Mouse (Mus musculus) liver, postnatal 0 days (tissue): ENCODE results near the gene Fam169b. TPM values are rescaled to one million over a fixed set of nuclear protein-coding genes. Genes with fewer than 3 reads are reported as not detected.
A peak's percentile ranks its signal among the peaks of the same experiment; 100 is the strongest.
"Not testable (repeated sequence)": the region's sequence is repeated elsewhere in the genome, so short reads cannot be mapped to it uniquely, and the experiment has no call there.

Experiments
- ATAC-seq: fragments of 200-750 bp; cut with Nextera tagmentation; 2 replicates; pipeline ENCODE4 v1.8.0; 2017; ENCODE audit warnings: mild to moderate bottlenecking, moderate library complexity
- DNase-seq: peaks from one replicate; pipeline ENCODE4 v3.0.0-alpha.2; 2016
- H3K27ac ChIP-seq: fragments of 300-500 bp; sonication (generic); 2 replicates; pipeline ENCODE4 v1.5.1; 2014; ENCODE audit warnings: antibody characterized with exemption, moderate library complexity, mild to moderate bottlenecking, low read depth
- H3K27me3 ChIP-seq: fragments of 300-500 bp; sonication (generic); 2 replicates; pipeline ENCODE4 v1.6.1; 2014; ENCODE audit warnings: low read length, control low read depth, mixed read lengths; ENCODE audit not compliant: insufficient read depth
- H3K36me3 ChIP-seq: fragments of 300-500 bp; sonication (generic); replicated peaks from 2 replicates; pipeline ENCODE4 v1.6.1; 2014; ENCODE audit warnings: mild to moderate bottlenecking, control low read depth, low read length, moderate library complexity, mixed read lengths; ENCODE audit not compliant: insufficient read depth
- H3K4me1 ChIP-seq: fragments of 300-500 bp; sonication (generic); 2 replicates; pipeline ENCODE4 v1.6.1; 2014; ENCODE audit warnings: antibody characterized with exemption, mild to moderate bottlenecking, control low read depth; ENCODE audit not compliant: insufficient read depth
- H3K4me2 ChIP-seq: fragments of 300-500 bp; sonication (generic); 2 replicates; pipeline ENCODE4 v1.6.1; 2014; ENCODE audit warnings: low read depth, mild to moderate bottlenecking, low read length, moderate library complexity, mixed read lengths
- H3K4me3 ChIP-seq: fragments of 300-500 bp; sonication (generic); 2 replicates; pipeline ENCODE4 v1.5.1; 2014; ENCODE audit warnings: low read depth, low read length
- H3K9ac ChIP-seq: fragments of 300-500 bp; sonication (generic); replicated peaks from 2 replicates; pipeline ENCODE4 v1.6.1; 2014; ENCODE audit warnings: mild to moderate bottlenecking, moderate library complexity
- H3K9me3 ChIP-seq: fragments of 300-500 bp; sonication (generic); 2 replicates; pipeline ENCODE4 v1.6.1; 2016; ENCODE audit warnings: mild to moderate bottlenecking, control low read depth, low read length, mixed read lengths
- CTCF ChIP-seq: sonication (generic); IDR thresholded peaks from 2 replicates; pipeline ENCODE4 v1.5.1; 2016; ENCODE audit warnings: antibody characterized with exemption, low read depth
- EP300 ChIP-seq: IDR thresholded peaks from 2 replicates; pipeline ENCODE4 v1.6.1; 2016; ENCODE audit warnings: antibody characterized with exemption, low read depth, mild to moderate bottlenecking
- WGBS: fragments of 180-500 bp; shearing (Covaris S2); extraction: QIAGEN DNeasy Blood & Tissue Kit; methylation state at CpG from one replicate; pipeline ENCODE4 v1.1.7; 2014; ENCODE audit not compliant: insufficient replicate concordance; 5-methylcytosine and 5-hydroxymethylcytosine counted together
- polyA plus RNA-seq: library from polyadenylated mRNA; unstranded; fragments of >200 nt; fragmentation: Nextera tagmentation; extraction: Ambion mirVana; gene quantifications from 2 replicates; pipeline ENCODE4 v1.2.1, GENCODE M21; 2015

Fam169b gene
- polyA plus RNA-seq, 1 experiment from 2014 or later: 4.5 TPM

DNA sequence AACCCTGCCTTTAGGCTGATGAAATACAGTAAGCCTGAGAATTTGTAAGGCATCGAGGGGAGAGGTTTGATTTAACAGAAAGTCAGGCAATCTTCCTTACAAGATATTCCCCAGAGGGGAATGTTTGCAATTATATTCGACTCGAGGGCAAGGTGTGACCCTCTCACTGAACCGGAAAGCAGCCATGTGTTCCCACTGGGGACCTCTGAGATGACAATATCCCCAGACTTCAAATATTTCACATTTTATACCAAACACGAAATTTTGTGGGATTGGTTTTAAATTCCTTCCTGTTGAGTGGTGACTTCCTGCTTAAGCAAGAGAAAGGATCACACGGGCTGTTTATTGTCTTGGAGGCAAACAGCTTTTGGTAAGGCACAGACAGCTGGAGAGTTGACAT is 6.9 kb upstream of the Fam169b start:
- peaks cover 8% of the 10 kb centered on the region; the same call in 1 of the 2 replicates for H3K4me1 ChIP-seq
- H3K36me3 ChIP-seq: no peaks in the 10 kb centered on the region
- WGBS: 31% methylated on average over 6 of the region's 6 CpGs
- DNase-seq (no peak), ATAC-seq (no peak)
- no peak overlapping the region for H3K9ac ChIP-seq
- H3K9me3 ChIP-seq: no peaks in the 10 kb centered on the region
- no peak for TF ChIP-seq EP300
- TF ChIP-seq CTCF: no peak
- H3K4me2 ChIP-seq: no peak overlapping the region
- no peak overlapping the region for H3K4me3 ChIP-seq
- no peak overlapping the region for H3K27ac ChIP-seq
- 0 out of 2 replicates have a peak, but pooled peaks cover 5% of the 10 kb centered on the region for H3K27me3 ChIP-seq

DNA sequence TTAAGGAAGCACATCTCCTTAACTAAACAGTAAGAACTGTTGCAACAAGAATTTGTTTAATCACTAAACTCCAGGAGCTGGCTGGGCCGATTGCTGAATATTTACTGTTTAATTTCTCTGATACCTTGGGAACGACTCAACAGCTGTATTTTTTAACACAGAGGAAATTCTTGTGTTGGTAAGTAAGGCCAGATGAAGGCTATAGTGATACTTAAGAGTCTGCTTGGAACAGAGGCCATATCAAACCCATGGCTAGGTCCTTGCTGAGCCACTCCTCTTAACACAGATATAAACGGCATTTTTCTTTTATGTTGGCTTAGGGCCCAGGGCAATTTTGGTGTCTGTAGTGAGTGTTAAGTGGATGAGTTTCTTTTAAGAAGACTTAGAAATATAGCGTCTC is 3.1 kb upstream of the Fam169b start:
- no peak overlapping the region for H3K4me3 ChIP-seq
- H3K9ac ChIP-seq: no peak overlapping the region
- DNase-seq (no peak), ATAC-seq (no peak)
- H3K36me3 ChIP-seq: no peaks in the 10 kb centered on the region
- H3K27ac ChIP-seq: no peak overlapping the region
- H3K4me1 ChIP-seq: peaks cover 5% of the 10 kb centered on the region; the same call in 1 of the 2 replicates
- 56% methylated on average over 4 of the region's 4 CpGs for WGBS
- no peaks in the 10 kb centered on the region for H3K9me3 ChIP-seq
- TF ChIP-seq CTCF (no peak), EP300 (no peak)
- no peak overlapping the region for H3K4me2 ChIP-seq
- H3K27me3 ChIP-seq: 0 out of 2 replicates have a peak, but pooled peaks cover 3% of the 10 kb centered on the region

DNA sequence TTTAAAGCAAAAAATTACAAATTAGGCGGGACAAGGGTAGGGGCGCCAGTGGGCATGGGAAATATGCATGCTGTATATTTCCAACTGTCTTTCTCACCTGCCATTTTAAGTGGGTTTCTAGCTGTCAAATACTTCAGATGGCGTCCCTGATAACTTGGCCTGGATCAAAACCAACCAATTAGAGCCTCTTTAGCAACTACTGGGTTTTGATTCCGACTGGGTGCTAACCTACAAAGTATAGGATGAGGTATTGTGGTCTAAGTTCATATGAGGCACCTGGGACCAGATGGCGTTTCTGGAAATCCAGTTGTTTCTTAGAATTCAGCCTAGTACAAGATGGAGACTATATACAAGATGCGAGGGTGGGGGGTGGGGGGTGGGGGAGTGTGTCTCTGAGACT is 1.8 kb upstream of the Fam169b start:
- no peaks in the 10 kb centered on the region for H3K9me3 ChIP-seq
- no peak for ATAC-seq
- H3K4me3 ChIP-seq: no peak overlapping the region
- 82% methylated on average over 6 of the region's 6 CpGs for WGBS
- H3K36me3 ChIP-seq: no peaks in the 10 kb centered on the region
- peaks cover 10% of the 10 kb centered on the region for H3K4me1 ChIP-seq
- H3K9ac ChIP-seq: no peak overlapping the region
- no peaks in the 10 kb centered on the region for H3K27me3 ChIP-seq
- DNase-seq: no peak
- no peak for TF ChIP-seq EP300
- TF ChIP-seq CTCF: no peak
- H3K4me2 ChIP-seq: no peak overlapping the region
- H3K27ac ChIP-seq: peak overlapping the region; percentile 80; the same call in 1 of the 2 replicates

DNA sequence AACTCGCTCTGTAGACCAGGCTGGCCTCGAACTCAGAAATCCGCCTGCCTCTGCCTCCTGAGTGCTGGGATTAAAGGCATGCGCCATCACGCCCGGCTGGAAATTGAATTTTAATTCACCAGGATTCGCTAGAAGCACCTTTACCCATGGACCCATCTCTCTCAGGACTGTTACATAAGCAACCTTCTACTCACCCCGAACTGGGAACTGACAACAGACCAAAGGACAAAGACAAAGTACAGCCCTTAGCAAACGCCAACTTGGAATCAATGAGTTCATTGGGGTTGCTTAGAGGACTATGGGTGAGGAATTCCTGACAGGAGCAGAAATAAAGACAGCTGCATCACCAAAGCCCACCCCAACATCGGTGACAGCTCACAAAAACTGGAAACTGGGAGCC is 1.0 kb upstream of the Fam169b start:
- peak; percentile 84 for ATAC-seq
- Histone ChIP-seq H3K4me3 (no peak overlapping the region), H3K4me1 (peaks cover 10% of the 10 kb centered on the region), H3K9ac (no peak overlapping the region), H3K4me2 (no peak overlapping the region), H3K27me3 (no peaks in the 10 kb centered on the region), H3K36me3 (no peaks in the 10 kb centered on the region), H3K9me3 (no peaks in the 10 kb centered on the region), H3K27ac (peak overlapping the region; percentile 80)
- no peak for TF ChIP-seq CTCF
- peak; percentile 74 for TF ChIP-seq EP300
- no peak for DNase-seq
- 71% methylated on average over 10 of the region's 10 CpGs for WGBS

DNA sequence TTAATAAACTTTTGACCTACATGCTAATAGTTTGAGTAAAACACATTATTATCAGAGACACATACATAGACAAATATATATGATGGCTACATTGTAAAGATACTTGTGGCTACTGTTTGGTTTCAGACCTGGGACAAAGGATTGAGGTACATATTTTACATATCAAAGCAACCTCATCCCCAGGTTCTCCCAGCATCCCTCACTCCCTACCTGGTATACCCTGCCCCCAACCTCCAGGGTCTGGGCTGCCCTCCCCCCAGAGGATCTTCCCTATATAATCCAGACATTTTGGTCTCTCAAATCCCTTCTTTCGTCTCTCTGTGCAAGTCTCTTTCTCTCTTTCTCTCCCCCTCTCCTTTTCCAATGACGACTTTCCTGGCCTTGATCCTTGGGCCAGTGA is 579 bp downstream of the Fam169b start:
- no peak for ATAC-seq
- H3K4me3 ChIP-seq: no peak overlapping the region
- H3K4me2 ChIP-seq: no peak overlapping the region
- no peaks in the 10 kb centered on the region for H3K27me3 ChIP-seq
- TF ChIP-seq CTCF: no peak
- H3K27ac ChIP-seq: no peak overlapping the region
- no peak overlapping the region for H3K9ac ChIP-seq
- no peaks in the 10 kb centered on the region for H3K36me3 ChIP-seq
- WGBS: 67% methylated on average over 2 of the region's 2 CpGs
- DNase-seq: no peak
- H3K9me3 ChIP-seq: no peaks in the 10 kb centered on the region
- H3K4me1 ChIP-seq: peaks cover 10% of the 10 kb centered on the region

DNA sequence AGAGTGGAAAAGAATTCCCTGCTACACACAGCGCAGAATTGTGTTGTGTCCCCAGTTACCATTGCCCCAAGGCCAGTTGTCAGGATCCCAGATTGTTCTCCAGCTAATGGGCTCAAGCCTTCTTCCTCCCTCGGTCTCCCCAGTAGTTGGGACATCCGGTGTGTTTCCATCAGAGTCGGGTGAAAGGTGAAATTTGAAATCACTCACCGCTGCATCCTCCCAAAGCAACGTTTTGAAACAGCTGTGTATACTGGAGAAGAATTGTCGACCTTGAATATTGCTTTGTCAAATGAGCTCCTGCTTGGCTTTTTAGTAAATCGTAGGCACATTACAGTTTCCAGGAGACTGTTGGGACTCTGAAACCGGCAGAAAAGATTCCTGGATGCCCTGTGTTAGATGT is 1.3 kb downstream of the Fam169b start:
- Histone ChIP-seq H3K4me3 (no peak overlapping the region), H3K9ac (no peak overlapping the region), H3K4me2 (no peak overlapping the region), H3K27me3 (no peaks in the 10 kb centered on the region), H3K9me3 (no peaks in the 10 kb centered on the region), H3K36me3 (no peaks in the 10 kb centered on the region), H3K27ac (peak overlapping the region; percentile 90; the same call in 1 of the 2 replicates), H3K4me1 (peaks cover 10% of the 10 kb centered on the region)
- ATAC-seq (no peak), DNase-seq (no peak)
- 62% methylated on average over 9 of the region's 9 CpGs for WGBS
- TF ChIP-seq CTCF (no peak), EP300 (no peak)

DNA sequence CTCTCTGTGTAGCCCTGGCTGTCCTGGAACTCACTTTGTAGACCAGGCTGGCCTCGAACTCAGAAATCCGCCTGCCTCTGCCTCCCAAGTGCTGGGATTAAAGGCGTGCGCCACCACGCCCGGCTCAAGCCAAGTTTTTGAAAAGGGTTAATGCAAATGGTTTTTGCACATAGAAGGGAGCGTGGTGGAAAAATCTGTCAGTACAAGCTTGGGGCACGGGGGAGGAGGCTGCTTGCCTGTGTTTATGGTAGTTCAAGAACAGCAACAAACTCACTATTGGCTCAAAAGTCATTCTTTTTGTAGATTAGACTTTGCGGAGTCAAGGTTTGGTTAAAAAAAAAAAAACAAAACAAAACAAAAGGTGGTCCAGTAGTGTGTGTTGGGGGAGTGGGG is 1.8 kb downstream of the Fam169b start:
- H3K27me3 ChIP-seq, H3K9me3 ChIP-seq, H3K4me1 ChIP-seq, DNase-seq, ATAC-seq, H3K36me3 ChIP-seq: not testable (repeated sequence)
- peak overlapping the region; percentile 77 for H3K4me2 ChIP-seq
- H3K27ac ChIP-seq: peak overlapping the region; percentile 90
- peak overlapping the region; percentile 62 for H3K9ac ChIP-seq
- 61% methylated on average over 9 of the region's 9 CpGs for WGBS
- H3K4me3 ChIP-seq: peak overlapping the region; percentile 56
